8 mouse cellular contexts compared by ENCODE assay signal in genomic region chr11:107130879-107131748, GRCm38 (mm10). TPM values are rescaled to one million over a fixed set of nuclear protein-coding genes. Genes with fewer than 3 reads are reported as not detected.
DNase-seq lines count a peak whose midpoint lies in the region; ATAC-seq and TF ChIP-seq lines count a peak whose summit lies in the region.

No protein-coding gene starts in this region.

- DNase-seq in brain, embryonic 14.5 days (ENCODE audit: low read depth) = peak; percentile 76
- peak; percentile 80 for DNase-seq in kidney, postnatal 14 days
- peak; percentile 73 to 76 for DNase-seq in lung, adult 18-20 months
- DNase-seq in testis, postnatal 10 days (ENCODE audit: low spot score) = peak; percentile 74

- H3K4me2 ChIP-seq in heart, embryonic 14.5 days (ENCODE audit: low read length) = peak overlapping the region; percentile 94
- H3K4me2 ChIP-seq in neural tube, embryonic 14.5 days (ENCODE audit: low read depth, low read length) = peak overlapping the region; percentile 83

- no peaks in the 10 kb centered on the region for H3K27me3 ChIP-seq in heart, embryonic 14.5 days (ENCODE audit: control insufficient read depth, insufficient read depth, low read length)
- no peaks in the 10 kb centered on the region for H3K27me3 ChIP-seq in neural tube, embryonic 14.5 days (ENCODE audit: control insufficient read depth, insufficient read depth, low read length)

- 0 out of 2 replicates have a peak, but pooled peaks cover 2% of the 10 kb centered on the region for H3K36me3 ChIP-seq in heart, embryonic 14.5 days (ENCODE audit: control insufficient read depth, insufficient read depth, low read length)
- H3K36me3 ChIP-seq in neural tube, embryonic 14.5 days (ENCODE audit: control insufficient read depth, insufficient read depth, low read length) = no peaks in the 10 kb centered on the region

- no peak for TF ChIP-seq CTCF in brain, embryonic 14.5 days (IDR thresholded peaks at IDR 0.05; ENCODE audit: borderline replicate concordance, extremely low read depth, insufficient read depth, insufficient read length)

- H3K9ac ChIP-seq in heart, embryonic 14.5 days (ENCODE audit: low read length) = peak overlapping the region; percentile 97
- H3K9ac ChIP-seq in neural tube, embryonic 14.5 days (replicated peaks; ENCODE audit: low read depth, low read length) = peak overlapping the region; percentile 97

- peak overlapping the region; percentile 95 to 98 for H3K27ac ChIP-seq in heart, embryonic 14.5 days (replicated peaks in 1 of 2; ENCODE audit: control insufficient read depth in 1 of 2, insufficient read depth in 1 of 2, low read depth in 2 of 2, low read length in 2 of 2)
- peak overlapping the region; percentile 95 for H3K27ac ChIP-seq in neural tube, embryonic 14.5 days (ENCODE audit: low read depth, low read length)

- peak overlapping the region; percentile 89 to 92 for H3K4me3 ChIP-seq in heart, embryonic 14.5 days (ENCODE audit: control insufficient read depth in 1 of 2, insufficient read depth in 1 of 2, low read depth in 1 of 2, low read length in 2 of 2)
- peak overlapping the region; percentile 92 for H3K4me3 ChIP-seq in neural tube, embryonic 14.5 days (ENCODE audit: low read depth, low read length)

- H3K4me1 ChIP-seq in heart, embryonic 14.5 days (ENCODE audit: control insufficient read depth in 2 of 2, insufficient read depth in 2 of 2, low read length in 2 of 2) = peaks cover 2 to 15% of the 10 kb centered on the region in 2 experiments; a peak in 3 of 4 replicates
- H3K4me1 ChIP-seq in neural tube, embryonic 14.5 days (ENCODE audit: control insufficient read depth, insufficient read depth, low read length) = peaks cover 13% of the 10 kb centered on the region

- ATAC-seq in CD4-positive, CD25-positive, alpha-beta regulatory T cell, adult 4 months = peak; percentile 40
- ATAC-seq in erythroid progenitor cell, adult 5-6 weeks (replicated peaks; ENCODE audit: low FRiP score, poor library complexity, severe bottlenecking) = peak; percentile 71
- ATAC-seq in heart, embryonic 14.5 days (ENCODE audit: insufficient number of reproducible peaks, insufficient read depth, low FRiP score, low read depth) = peak; percentile 70
- ATAC-seq in neural tube, embryonic 14.5 days (ENCODE audit: low read depth) = peak; percentile 75

- H3K9me3 ChIP-seq in heart, embryonic 14.5 days (ENCODE audit: control insufficient read depth, low read length) = no peaks in the 10 kb centered on the region
- no peaks in the 10 kb centered on the region for H3K9me3 ChIP-seq in neural tube, embryonic 14.5 days (ENCODE audit: control insufficient read depth, low read length)

- WGBS in heart, embryonic 14.5 days = under 1% methylated on average over 50 of the region's 65 CpGs
- under 1% methylated on average over 34 of the region's 65 CpGs for WGBS in neural tube, embryonic 14.5 days

- peak; percentile 47; the same call in 1 of the 2 replicates for TF ChIP-seq POLR2A in brain, embryonic 14.5 days (IDR thresholded peaks at IDR 0.05; ENCODE audit: borderline replicate concordance, extremely low read depth, insufficient read depth, insufficient read length, poor library complexity, severe bottlenecking)

RNA-seq across cellular contexts. Expression of gene Bptf, which starts 0.8 kb away (rescaled TPM):
- polyA plus RNA-seq in CD4-positive, CD25-positive, alpha-beta regulatory T cell, adult 4 months (2017; shearing (Covaris generic)) = 10 to 100 TPM; 78.0 to 83.2 TPM
- 43.3 and 77.1 TPM in 2 replicates for polyA plus RNA-seq in brain, embryonic 14.5 days (2012; rRNA removed)
- 35.0 and 65.4 TPM in 2 replicates for total RNA-seq in erythroid progenitor cell, adult 5-6 weeks (2015; ENCODE audit: low replicate concordance)
- 54.1 and 57.1 TPM in 2 replicates for total RNA-seq in erythroid progenitor cell, adult 5-6 weeks (2017; ENCODE audit: low replicate concordance)
- polyA plus RNA-seq in heart, embryonic 14.5 days (2014; fragmentation: Nextera tagmentation; extraction: Ambion mirVana) = 25.6 and 31.3 TPM in 2 replicates
- polyA plus RNA-seq in neural tube, embryonic 14.5 days (2014; fragmentation: Nextera tagmentation; extraction: Ambion mirVana) = 44.8 and 45.4 TPM in 2 replicates

RNA-seq across cellular contexts. Expression of gene Nol11, which starts 58.1 kb away (rescaled TPM):
- 10 to 100 TPM; 47.1 to 54.3 TPM for polyA plus RNA-seq in CD4-positive, CD25-positive, alpha-beta regulatory T cell, adult 4 months (2017; shearing (Covaris generic))
- polyA plus RNA-seq in brain, embryonic 14.5 days (2012; rRNA removed) = 30.2 and 34.4 TPM in 2 replicates
- total RNA-seq in erythroid progenitor cell, adult 5-6 weeks (2015; ENCODE audit: low replicate concordance) = 8.6 and 10.9 TPM in 2 replicates
- 7.9 and 9.5 TPM in 2 replicates for total RNA-seq in erythroid progenitor cell, adult 5-6 weeks (2017; ENCODE audit: low replicate concordance)
- 43.0 and 43.3 TPM in 2 replicates for polyA plus RNA-seq in heart, embryonic 14.5 days (2014; fragmentation: Nextera tagmentation; extraction: Ambion mirVana)
- polyA plus RNA-seq in neural tube, embryonic 14.5 days (2014; fragmentation: Nextera tagmentation; extraction: Ambion mirVana) = 48.4 and 55.3 TPM in 2 replicates

Comparison
In these comparisons a context has a peak if more than half of its experiments do, and no peak if none do; other contexts are left out.
1. Peak in every context shown above with its lines: DNase-seq, ATAC-seq, H3K4me3 ChIP-seq and H3K27ac ChIP-seq.